Mouse (Mus musculus): ENCODE measurements at regions not wholly inside any gene's neighbourhood (a gene's known extent, or its start where the extent isn't known, plus 50 kb on each side); places are given as distances from the start of the nearest gene placed in this dataset.

DNA sequence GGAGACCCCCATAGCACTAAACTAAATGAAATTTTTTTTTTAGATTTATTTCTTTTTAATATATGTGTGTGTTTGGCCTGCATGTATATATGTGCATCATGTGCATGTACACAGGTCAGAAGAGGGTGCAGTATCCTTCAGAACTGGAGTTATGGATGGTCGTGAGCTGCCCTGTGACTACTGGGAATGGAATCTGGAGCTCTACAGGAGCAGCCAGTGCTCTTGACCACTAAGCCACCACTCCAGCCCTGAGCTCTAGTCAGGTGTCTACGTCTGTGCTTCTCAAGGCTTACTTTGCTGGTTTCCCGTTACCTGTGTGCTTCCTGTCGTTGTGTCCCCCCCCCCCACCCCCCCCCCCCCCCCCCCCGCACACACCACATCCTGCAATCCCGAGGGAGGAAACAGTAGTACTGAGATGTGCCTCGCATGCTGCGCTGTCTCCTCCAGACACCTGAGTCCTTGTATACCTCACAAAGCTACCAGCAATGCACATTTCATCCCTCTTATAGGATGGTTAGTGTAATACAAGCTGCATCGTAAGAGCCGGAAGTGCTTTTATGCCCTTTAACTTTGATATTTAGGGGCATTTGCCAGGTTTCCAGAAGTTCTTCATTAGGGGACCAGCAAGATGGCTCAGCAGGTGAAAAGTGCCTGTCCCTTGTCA is 153.5 kb upstream of the Ubr2 start:
- TF ChIP-seq GATA1 (IDR thresholded peaks at IDR 0.05; ENCODE audit: low read length) (no peak), TAL1 (IDR thresholded peaks at IDR 0.05; ENCODE audit: low read length) (no peak)
